16 mouse cellular contexts compared by ENCODE assay signal in the genomic region with DNA sequence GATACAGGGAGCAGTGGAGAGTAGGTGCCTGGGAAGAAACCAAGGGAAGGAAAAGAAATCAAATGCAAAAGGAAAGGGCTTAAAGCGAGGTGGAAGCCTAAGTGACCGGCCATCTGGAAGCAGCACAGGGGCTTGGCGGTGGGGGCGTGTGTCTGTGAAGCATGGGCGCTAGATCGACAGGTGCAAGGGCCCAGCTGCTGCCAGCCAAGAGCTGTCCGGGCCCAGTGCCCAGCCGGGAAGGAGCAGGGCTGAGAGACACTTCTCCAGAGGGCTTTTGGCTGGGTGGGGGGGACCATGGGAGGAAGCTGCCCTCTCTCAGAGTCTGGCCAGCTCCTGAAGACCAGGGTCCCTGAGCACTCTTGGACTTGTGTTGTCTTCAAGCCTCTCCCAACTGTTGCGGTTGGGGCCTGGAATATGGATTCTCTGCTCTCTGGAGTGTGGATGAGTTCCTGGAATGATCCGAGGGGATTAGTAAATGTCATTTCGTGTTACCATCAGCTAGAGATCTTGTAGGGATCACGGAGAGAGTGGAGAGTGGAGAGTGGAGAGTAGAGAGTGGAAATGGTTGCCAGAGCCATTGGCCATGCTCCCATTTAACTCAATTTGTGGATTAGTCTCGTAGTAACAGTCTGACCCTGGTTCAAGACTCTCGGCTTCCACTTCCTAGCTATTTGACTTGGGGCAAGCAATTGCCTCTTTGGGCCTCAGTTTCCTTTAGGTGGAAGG. TPM values are rescaled to one million over a fixed set of nuclear protein-coding genes. Genes with fewer than 3 reads are reported as not detected.
DNase-seq lines count a peak whose midpoint lies in the region.
"Had no signal": no experiment of that assay in that cellular context is flagged by ENCODE, and none has a peak within 500 bp of the region (broad histone marks: within the 10 kb centered on the region; RNA-seq: fewer than 3 reads in every experiment).

No protein-coding gene starts in this region.

- peak; percentile 48 to 67 for DNase-seq in cerebellum, postnatal 14 days
- DNase-seq in cerebellum, adult 11 months, result no peak
- peak; percentile 40 for DNase-seq in gastrocnemius, postnatal 10 days
- DNase-seq in gastrocnemius, postnatal 36 days, result no peak
- peak; percentile 82 for DNase-seq in left cerebral cortex, postnatal 4 days
- no peak for DNase-seq in left cerebral cortex, adult 11 months (ENCODE audit: low spot score)
- peak; percentile 51 for DNase-seq in retina, postnatal 7 days (ENCODE audit: low read depth, low spot score)
- DNase-seq: adrenal gland, adult 8-10 months; cerebellum, adult 9-10 months; kidney, adult 2 months; lung, embryonic 14.5 days; lung, postnatal 14 days; right cerebral cortex, postnatal 14 days; thymus, postnatal 4 days had no signal

- intact Hi-C loops in gastrocnemius, postnatal 36 days (cut with DNase I), result no loop called here
- intact Hi-C loops in left cerebral cortex, postnatal 4 days (cut with DNase I), result no loop called here

RNA-seq across cellular contexts. Expression of a gene that starts 10.8 kb away (rescaled TPM):
- 10 to 100 TPM in 1 of 2 experiments, 1 to 10 TPM in 1; 7.2 to 10.3 TPM for total RNA-seq in gastrocnemius, postnatal 10 days (2021)
- 1 to 10 TPM in 1 of 2 experiments, under 1 TPM in 1; 0.79 to 1.5 TPM for total RNA-seq in gastrocnemius, postnatal 36 days (2021)
- total RNA-seq in left cerebral cortex, postnatal 4 days (2021), result 1 to 10 TPM; 2.8 to 3.5 TPM
- total RNA-seq: granulocyte monocyte progenitor cell, adult 5-6 weeks; liver, adult 2 months had no signal

Comparison
In these comparisons a context has a peak if more than half of its experiments do, and no peak if none do; other contexts are left out.
1. DNase-seq: peak in cerebellum, postnatal 14 days (2 of 2), gastrocnemius, postnatal 10 days (single experiment), left cerebral cortex, postnatal 4 days (single experiment) and retina, postnatal 7 days (single experiment); none in cerebellum, adult 11 months (single experiment), gastrocnemius, postnatal 36 days (0 of 2) and left cerebral cortex, adult 11 months (single experiment).